Mouse (Mus musculus): Measurements from ENCODE around the gene Trp73. TPM values are rescaled to one million over a fixed set of nuclear protein-coding genes. Genes with fewer than 3 reads are reported as not detected.

The Trp73 gene
- polyA plus RNA-seq, 1 experiment from 2014 or later = 0.90 TPM

- Histone ChIP-seq H3K4me2 (ENCODE audit: low read length) (no peak overlapping the region), H3K4me3 (ENCODE audit: low read depth, low read length) (no peak overlapping the region), H3K4me1 (ENCODE audit: control insufficient read depth, insufficient read depth, low read length) (peaks cover 13% of the 10 kb centered on the region), H3K9me3 (replicated peaks; ENCODE audit: control insufficient read depth, low read length, poor library complexity, severe bottlenecking) (no peaks in the 10 kb centered on the region), H3K9ac (ENCODE audit: low read depth, low read length) (no peak overlapping the region), H3K27ac (ENCODE audit: low read length) (no peak overlapping the region), H3K36me3 (ENCODE audit: control insufficient read depth, insufficient read depth, low read length) (peaks cover 28% of the 10 kb centered on the region), H3K27me3 (ENCODE audit: control insufficient read depth, insufficient read depth, low read depth, low read length) (no peaks in the 10 kb centered on the region)
- no peak for ATAC-seq
- 83% methylated on average over 7 of the region's 7 CpGs for WGBS
Measured at GRCm38 (mm10) chr4:154156050-154156449, 16.0 kb upstream of the Trp73 start.

GRCm38 (mm10) chr4:154154104-154154503, 14.1 kb upstream of the Trp73 start:
- H3K4me1 ChIP-seq (ENCODE audit: control insufficient read depth, insufficient read depth, low read length) = peaks cover 4% of the 10 kb centered on the region
- no peak for ATAC-seq
- H3K36me3 ChIP-seq (ENCODE audit: control insufficient read depth, insufficient read depth, low read length) = peaks cover 32% of the 10 kb centered on the region

GRCm38 (mm10) chr4:154146342-154146741, 6.3 kb upstream of the Trp73 start:
- no peak for ATAC-seq
- H3K9ac ChIP-seq (ENCODE audit: low read depth, low read length) = no peak overlapping the region

More at GRCm38 (mm10) chr4:154154104-154154503, 14.1 kb upstream of the Trp73 start:
- no peak overlapping the region for H3K9ac ChIP-seq (ENCODE audit: low read depth, low read length)
- no peak overlapping the region for H3K27ac ChIP-seq (ENCODE audit: low read length)
- H3K27me3 ChIP-seq (ENCODE audit: control insufficient read depth, insufficient read depth, low read depth, low read length) = no peaks in the 10 kb centered on the region
- H3K4me3 ChIP-seq (ENCODE audit: low read depth, low read length) = no peak overlapping the region
- H3K4me2 ChIP-seq (ENCODE audit: low read length) = no peak overlapping the region
- no peaks in the 10 kb centered on the region for H3K9me3 ChIP-seq (replicated peaks; ENCODE audit: control insufficient read depth, low read length, poor library complexity, severe bottlenecking)
- 61% methylated on average over 11 of the region's 11 CpGs for WGBS

GRCm38 (mm10) chr4:154144712-154145111, 4.7 kb upstream of the Trp73 start:
- no peak overlapping the region for H3K9ac ChIP-seq (ENCODE audit: low read depth, low read length)
- H3K36me3 ChIP-seq (ENCODE audit: control insufficient read depth, insufficient read depth, low read length) = peaks cover 10% of the 10 kb centered on the region; the same call in 1 of the 2 replicates
- 86% methylated on average over 3 of the region's 3 CpGs for WGBS
- no peak for ATAC-seq
- peaks cover 25% of the 10 kb centered on the region for H3K4me1 ChIP-seq (ENCODE audit: control insufficient read depth, insufficient read depth, low read length)
- peaks cover 4% of the 10 kb centered on the region for H3K27me3 ChIP-seq (ENCODE audit: control insufficient read depth, insufficient read depth, low read depth, low read length)
- no peak overlapping the region for H3K4me3 ChIP-seq (ENCODE audit: low read depth, low read length)
- no peak overlapping the region for H3K4me2 ChIP-seq (ENCODE audit: low read length)
- H3K9me3 ChIP-seq (replicated peaks; ENCODE audit: control insufficient read depth, low read length, poor library complexity, severe bottlenecking) = no peaks in the 10 kb centered on the region
- H3K27ac ChIP-seq (ENCODE audit: low read length) = no peak overlapping the region

More at GRCm38 (mm10) chr4:154146342-154146741, 6.3 kb upstream of the Trp73 start:
- peaks cover 14% of the 10 kb centered on the region for H3K4me1 ChIP-seq (ENCODE audit: control insufficient read depth, insufficient read depth, low read length)
- no peaks in the 10 kb centered on the region for H3K27me3 ChIP-seq (ENCODE audit: control insufficient read depth, insufficient read depth, low read depth, low read length)
- no peak overlapping the region for H3K4me3 ChIP-seq (ENCODE audit: low read depth, low read length)
- peaks cover 17% of the 10 kb centered on the region for H3K36me3 ChIP-seq (ENCODE audit: control insufficient read depth, insufficient read depth, low read length)
- WGBS = 78% methylated on average over 10 of the region's 10 CpGs
- H3K4me2 ChIP-seq (ENCODE audit: low read length) = no peak overlapping the region
- H3K27ac ChIP-seq (ENCODE audit: low read length) = no peak overlapping the region
- no peaks in the 10 kb centered on the region for H3K9me3 ChIP-seq (replicated peaks; ENCODE audit: control insufficient read depth, low read length, poor library complexity, severe bottlenecking)

- Histone ChIP-seq H3K4me2 (ENCODE audit: low read length) (peak within 1 kb of the TSS; percentile 97), H3K36me3 (ENCODE audit: control insufficient read depth, insufficient read depth, low read length) (0 out of 2 replicates have a peak, but pooled peaks cover 3% of the 10 kb centered on the region), H3K4me1 (ENCODE audit: control insufficient read depth, insufficient read depth, low read length) (peaks cover 29% of the 10 kb centered on the region), H3K9me3 (replicated peaks; ENCODE audit: control insufficient read depth, low read length, poor library complexity, severe bottlenecking) (no peaks in the 10 kb centered on the region), H3K27me3 (ENCODE audit: control insufficient read depth, insufficient read depth, low read depth, low read length) (peaks cover 21% of the 10 kb centered on the region), H3K27ac (ENCODE audit: low read length) (peak within 1 kb of the TSS; percentile 85), H3K4me3 (ENCODE audit: low read depth, low read length) (peak within 1 kb of the TSS; percentile 74), H3K9ac (ENCODE audit: low read depth, low read length) (peak within 1 kb of the TSS; percentile 84)
- 1% methylated on average over 43 of the region's 49 CpGs for WGBS
- ATAC-seq = peak; percentile 95
Measured at GRCm38 (mm10) chr4:154142211-154143040, 2.4 kb upstream of the Trp73 start, which contains the start of gene Wrap73. TSS of gene Wrap73 (plus strand) at chr4:154142372.

- 1% methylated on average over 42 of the region's 42 CpGs for WGBS
- Histone ChIP-seq H3K4me1 (ENCODE audit: control insufficient read depth, insufficient read depth, low read length) (peaks cover 29% of the 10 kb centered on the region), H3K9me3 (replicated peaks; ENCODE audit: control insufficient read depth, low read length, poor library complexity, severe bottlenecking) (no peaks in the 10 kb centered on the region), H3K27ac (ENCODE audit: low read length) (no peak overlapping the region), H3K36me3 (ENCODE audit: control insufficient read depth, insufficient read depth, low read length) (0 out of 2 replicates have a peak, but pooled peaks cover 2% of the 10 kb centered on the region), H3K4me2 (ENCODE audit: low read length) (peak overlapping the region; percentile 36), H3K4me3 (ENCODE audit: low read depth, low read length) (no peak overlapping the region), H3K9ac (ENCODE audit: low read depth, low read length) (no peak overlapping the region), H3K27me3 (ENCODE audit: control insufficient read depth, insufficient read depth, low read depth, low read length) (peaks cover 31% of the 10 kb centered on the region)
- no peak for ATAC-seq
Measured at GRCm38 (mm10) chr4:154141009-154141867, 1.2 kb upstream of the Trp73 start.

- peak overlapping the region; percentile 45 for H3K4me3 ChIP-seq (ENCODE audit: low read depth, low read length)
- H3K27me3 ChIP-seq (ENCODE audit: control insufficient read depth, insufficient read depth, low read depth, low read length) = peaks cover 35% of the 10 kb centered on the region
- peaks cover 29% of the 10 kb centered on the region for H3K4me1 ChIP-seq (ENCODE audit: control insufficient read depth, insufficient read depth, low read length)
- no peak overlapping the region for H3K27ac ChIP-seq (ENCODE audit: low read length)
- no peaks in the 10 kb centered on the region for H3K36me3 ChIP-seq (ENCODE audit: control insufficient read depth, insufficient read depth, low read length)
- ATAC-seq = no peak
- H3K9me3 ChIP-seq (replicated peaks; ENCODE audit: control insufficient read depth, low read length, poor library complexity, severe bottlenecking) = no peaks in the 10 kb centered on the region
- H3K9ac ChIP-seq (ENCODE audit: low read depth, low read length) = peak overlapping the region; percentile 56
- peak overlapping the region; percentile 68 for H3K4me2 ChIP-seq (ENCODE audit: low read length)
- WGBS = 2% methylated on average over 45 of the region's 46 CpGs
Measured at GRCm38 (mm10) chr4:154140213-154141008, 403 bp upstream of the Trp73 start.

- WGBS = under 1% methylated on average over 54 of the region's 59 CpGs
- no peak for ATAC-seq
- H3K27me3 ChIP-seq (ENCODE audit: control insufficient read depth, insufficient read depth, low read depth, low read length) = peaks cover 42% of the 10 kb centered on the region
Measured at GRCm38 (mm10) chr4:154139671-154140181, 282 bp downstream of the Trp73 start.

More at GRCm38 (mm10) chr4:154139671-154140181, 282 bp downstream of the Trp73 start:
- peaks cover 29% of the 10 kb centered on the region for H3K4me1 ChIP-seq (ENCODE audit: control insufficient read depth, insufficient read depth, low read length)
- H3K9me3 ChIP-seq (replicated peaks; ENCODE audit: control insufficient read depth, low read length, poor library complexity, severe bottlenecking) = no peaks in the 10 kb centered on the region
- H3K4me3 ChIP-seq (ENCODE audit: low read depth, low read length) = peak overlapping the region; percentile 45
- H3K27ac ChIP-seq (ENCODE audit: low read length) = no peak overlapping the region
- no peaks in the 10 kb centered on the region for H3K36me3 ChIP-seq (ENCODE audit: control insufficient read depth, insufficient read depth, low read length)
- peak overlapping the region; percentile 68 for H3K4me2 ChIP-seq (ENCODE audit: low read length)
- peak overlapping the region; percentile 56 for H3K9ac ChIP-seq (ENCODE audit: low read depth, low read length)
